Mouse (Mus musculus): ENCODE measurements at regions not wholly inside any gene's neighbourhood (a gene's known extent, or its start where the extent isn't known, plus 50 kb on each side); places are given as distances from the start of the nearest gene placed in this dataset.

- peak; percentile 99 for DNase-seq
These were observed 433.4 kb upstream of the Ptbp2 start for GRCm38 (mm10) chr3:120217710-120218109.

- peak; percentile 67 for DNase-seq
These were observed 430.5 kb upstream of the Ptbp2 start for GRCm38 (mm10) chr3:120214616-120215250.

- no peak for DNase-seq
These were observed 415.1 kb upstream of the Ptbp2 start for GRCm38 (mm10) chr3:120199403-120199802.

- no peak for DNase-seq
These were observed 410.2 kb upstream of the Ptbp2 start for GRCm38 (mm10) chr3:120194501-120194900.

- peak; percentile 86 for DNase-seq
These were observed 408.4 kb upstream of the Ptbp2 start for GRCm38 (mm10) chr3:120192439-120193326.

- no peak for DNase-seq
These were observed 405.3 kb upstream of the Ptbp2 start for GRCm38 (mm10) chr3:120189606-120190005.

GRCm38 (mm10) chr3:120180931-120181610 lies 396.8 kb upstream of the Ptbp2 start:
- DNase-seq: peak; percentile 78

- no peak for DNase-seq
These were observed 391.4 kb upstream of the Ptbp2 start for GRCm38 (mm10) chr3:120175632-120176031.

Measured in retina, postnatal 1 day (tissue).